Mouse (Mus musculus) stomach, postnatal 0 days (tissue): ENCODE data around the gene Inhba.

ENCODE experiments used
- CTCF ChIP-seq: IDR thresholded peaks from 2 replicates; pipeline ENCODE4 v1.5.1; 2016; ENCODE audit warnings: antibody characterized with exemption, low read depth, mild to moderate bottlenecking, moderate library complexity
- EP300 ChIP-seq: optimal IDR thresholded peaks from 2 replicates; pipeline ENCODE3; 2016; ENCODE audit warnings: antibody characterized with exemption

- TF ChIP-seq CTCF (no peak), EP300 (no peak)
Measured at GRCm38 (mm10) chr13:15976584-15976983, 35.1 kb upstream of the Inhba start.
